Mouse (Mus musculus) A20 (cell line): ENCODE results near the gene Glp1r.

Experiments used
- DNase-seq: peaks from one replicate; pipeline ENCODE4 v3.0.0-alpha.2; 2011; ENCODE audit warnings: low read depth, low spot score

Glp1r gene

GRCm38 (mm10) chr17:30901627-30902026, at the start of gene Glp1r:
TSS of gene Glp1r (plus strand) at chr17:30901817.
- DNase-seq: no peak

- DNase-seq: peak; percentile 42
These were observed 49.3 kb upstream of the Glp1r start for GRCm38 (mm10) chr17:30852345-30852744.

- DNase-seq: no peak
These were observed 44.3 kb upstream of the Glp1r start for GRCm38 (mm10) chr17:30857347-30857746.

GRCm38 (mm10) chr17:30858586-30859259, 42.9 kb upstream of the Glp1r start:
- DNase-seq: no peak

GRCm38 (mm10) chr17:30859989-30860585, 41.5 kb upstream of the Glp1r start:
- no peak for DNase-seq

- DNase-seq: no peak
These were observed 41.0 kb upstream of the Glp1r start for GRCm38 (mm10) chr17:30860606-30861005.

GRCm38 (mm10) chr17:30866281-30866680, 35.3 kb upstream of the Glp1r start:
- DNase-seq: no peak

- no peak for DNase-seq
These were observed 34.7 kb upstream of the Glp1r start for GRCm38 (mm10) chr17:30866966-30867365.

GRCm38 (mm10) chr17:30871040-30871439, 30.6 kb upstream of the Glp1r start:
- no peak for DNase-seq

GRCm38 (mm10) chr17:30874276-30874675, 27.3 kb upstream of the Glp1r start:
- peak; percentile 34 for DNase-seq

GRCm38 (mm10) chr17:30877456-30877855, 24.2 kb upstream of the Glp1r start:
- no peak for DNase-seq

GRCm38 (mm10) chr17:30878626-30879025, 23.0 kb upstream of the Glp1r start:
- no peak for DNase-seq

- DNase-seq: no peak
These were observed 21.2 kb upstream of the Glp1r start for GRCm38 (mm10) chr17:30880391-30880790.

- no peak for DNase-seq
These were observed 20.6 kb upstream of the Glp1r start for GRCm38 (mm10) chr17:30881001-30881400.

GRCm38 (mm10) chr17:30882206-30882605, 19.4 kb upstream of the Glp1r start:
- no peak for DNase-seq

GRCm38 (mm10) chr17:30883534-30883933, 18.1 kb upstream of the Glp1r start:
- no peak for DNase-seq

- DNase-seq: peak; percentile 59
These were observed 9.5 kb upstream of the Glp1r start for GRCm38 (mm10) chr17:30892086-30892485.

- DNase-seq: peak; percentile 84
These were observed 8.9 kb upstream of the Glp1r start for GRCm38 (mm10) chr17:30892730-30893129.

- DNase-seq: peak; percentile 15
These were observed 4.5 kb upstream of the Glp1r start for GRCm38 (mm10) chr17:30897075-30897474.

- DNase-seq: peak; percentile 21
These were observed 2.5 kb downstream of the Glp1r start for GRCm38 (mm10) chr17:30904096-30904495.

- DNase-seq: no peak
These were observed 6.0 kb downstream of the Glp1r start for GRCm38 (mm10) chr17:30907577-30907976.

- DNase-seq: no peak
These were observed 9.5 kb downstream of the Glp1r start for GRCm38 (mm10) chr17:30910866-30911731.

- DNase-seq: no peak
These were observed 10.1 kb downstream of the Glp1r start for GRCm38 (mm10) chr17:30911732-30912088.
